Mouse (Mus musculus): ENCODE data around the gene Ppip5k2.

The Ppip5k2 gene

GRCm38 (mm10) chr1:97661406-97662241, 108.6 kb downstream of the Ppip5k2 start, which contains the start of gene D1Ertd622e:
TSS of gene D1Ertd622e (minus strand) at chr1:97662074.
- DNase-seq (ENCODE audit: extremely low spot score): peak; percentile 81

GRCm38 (mm10) chr1:97660687-97661405, 109.4 kb downstream of the Ppip5k2 start:
- peak; percentile 67 for DNase-seq (ENCODE audit: extremely low spot score)

GRCm38 (mm10) chr1:97659405-97659804, 110.8 kb downstream of the Ppip5k2 start:
- DNase-seq (ENCODE audit: extremely low spot score): no peak

GRCm38 (mm10) chr1:97657786-97658185, 112.4 kb downstream of the Ppip5k2 start:
- DNase-seq (ENCODE audit: extremely low spot score): no peak

- DNase-seq (ENCODE audit: extremely low spot score): no peak
Measured at GRCm38 (mm10) chr1:97657201-97657600, 113.0 kb downstream of the Ppip5k2 start.
